Mouse (Mus musculus): ENCODE data around the gene Pqlc3. TPM values are rescaled to one million over a fixed set of nuclear protein-coding genes. Genes with fewer than 3 reads are reported as not detected.
A peak's percentile ranks its signal among the peaks of the same experiment; 100 is the strongest.

The Pqlc3 gene
- polyA plus RNA-seq, 1 experiment = 19.8 TPM

- H3K4me3 ChIP-seq (ENCODE audit: insufficient read depth, poor library complexity, severe bottlenecking) = no peak overlapping the region
- H3ac ChIP-seq (ENCODE audit: control insufficient read depth, insufficient read length, low read depth) = no peak overlapping the region
- TF ChIP-seq MYOD1 (IDR thresholded peaks at IDR 0.05; ENCODE audit: control insufficient read depth, insufficient read length, low read depth) (no peak), MYOG (IDR thresholded peaks at IDR 0.05; ENCODE audit: control insufficient read depth, extremely low read depth, insufficient read length) (no peak), MAX (IDR thresholded peaks at IDR 0.05) (no peak), USF1 (IDR thresholded peaks at IDR 0.05; ENCODE audit: low read depth) (no peak), CEBPB (IDR thresholded peaks at IDR 0.05; ENCODE audit: low read depth) (peak; percentile 45), CTCF (IDR thresholded peaks at IDR 0.05; ENCODE audit: control insufficient read depth, insufficient read depth, insufficient read length) (no peak), FOSL1 (IDR thresholded peaks at IDR 0.05; ENCODE audit: insufficient read depth, low read length, poor library complexity, severe bottlenecking) (no peak)
- no peaks in the 10 kb centered on the region for H3K27me3 ChIP-seq (ENCODE audit: control insufficient read depth, insufficient read depth, insufficient read length)
- peaks cover 5% of the 10 kb centered on the region for H3K79me2 ChIP-seq (ENCODE audit: control insufficient read depth, insufficient read depth)
- H3K79me3 ChIP-seq (ENCODE audit: low read depth) = no peaks in the 10 kb centered on the region
- no peaks in the 10 kb centered on the region for H3K36me3 ChIP-seq (ENCODE audit: control insufficient read depth, insufficient read depth)
Observed at GRCm38 (mm10) chr12:17039415-17039814, 39.2 kb upstream of the Pqlc3 start.

- Histone ChIP-seq H3K36me3 (ENCODE audit: control insufficient read depth, insufficient read depth) (no peaks in the 10 kb centered on the region), H3K27me3 (ENCODE audit: control insufficient read depth, insufficient read depth, insufficient read length) (no peaks in the 10 kb centered on the region), H3K79me2 (ENCODE audit: control insufficient read depth, insufficient read depth) (peaks cover 12% of the 10 kb centered on the region), H3ac (ENCODE audit: control insufficient read depth, insufficient read length, low read depth) (no peak overlapping the region), H3K79me3 (ENCODE audit: low read depth) (no peaks in the 10 kb centered on the region), H3K4me3 (ENCODE audit: insufficient read depth, poor library complexity, severe bottlenecking) (no peak overlapping the region)
- no peak for TF ChIP-seq MAX (IDR thresholded peaks at IDR 0.05)
- TF ChIP-seq CEBPB (IDR thresholded peaks at IDR 0.05; ENCODE audit: low read depth) = no peak
- no peak for TF ChIP-seq USF1 (IDR thresholded peaks at IDR 0.05; ENCODE audit: low read depth)
- no peak for TF ChIP-seq CTCF (IDR thresholded peaks at IDR 0.05; ENCODE audit: control insufficient read depth, insufficient read depth, insufficient read length)
- no peak for TF ChIP-seq MYOD1 (IDR thresholded peaks at IDR 0.05; ENCODE audit: control insufficient read depth, insufficient read length, low read depth)
- no peak for TF ChIP-seq MYOG (IDR thresholded peaks at IDR 0.05; ENCODE audit: control insufficient read depth, extremely low read depth, insufficient read length)
- no peak for TF ChIP-seq FOSL1 (IDR thresholded peaks at IDR 0.05; ENCODE audit: insufficient read depth, low read length, poor library complexity, severe bottlenecking)
Observed at GRCm38 (mm10) chr12:17038246-17038645, 38.0 kb upstream of the Pqlc3 start.

- H3K79me2 ChIP-seq (ENCODE audit: control insufficient read depth, insufficient read depth) = peaks cover 12% of the 10 kb centered on the region
- no peaks in the 10 kb centered on the region for H3K36me3 ChIP-seq (ENCODE audit: control insufficient read depth, insufficient read depth)
- TF ChIP-seq FOSL1 (IDR thresholded peaks at IDR 0.05; ENCODE audit: insufficient read depth, low read length, poor library complexity, severe bottlenecking) = no peak
- H3K79me3 ChIP-seq (ENCODE audit: low read depth) = no peaks in the 10 kb centered on the region
- H3ac ChIP-seq (ENCODE audit: control insufficient read depth, insufficient read length, low read depth) = no peak overlapping the region
- no peak overlapping the region for H3K4me3 ChIP-seq (ENCODE audit: insufficient read depth, poor library complexity, severe bottlenecking)
- H3K27me3 ChIP-seq (ENCODE audit: control insufficient read depth, insufficient read depth, insufficient read length) = no peaks in the 10 kb centered on the region
Observed at GRCm38 (mm10) chr12:17037053-17037610, 36.9 kb upstream of the Pqlc3 start.

GRCm38 (mm10) chr12:17036532-17036931, 36.3 kb upstream of the Pqlc3 start:
- Histone ChIP-seq H3K79me3 (ENCODE audit: low read depth) (no peaks in the 10 kb centered on the region), H3K4me3 (ENCODE audit: insufficient read depth, poor library complexity, severe bottlenecking) (no peak overlapping the region), H3ac (ENCODE audit: control insufficient read depth, insufficient read length, low read depth) (no peak overlapping the region), H3K36me3 (ENCODE audit: control insufficient read depth, insufficient read depth) (no peaks in the 10 kb centered on the region), H3K27me3 (ENCODE audit: control insufficient read depth, insufficient read depth, insufficient read length) (no peaks in the 10 kb centered on the region), H3K79me2 (ENCODE audit: control insufficient read depth, insufficient read depth) (peaks cover 12% of the 10 kb centered on the region)
- no peak for TF ChIP-seq MYOD1 (IDR thresholded peaks at IDR 0.05; ENCODE audit: control insufficient read depth, insufficient read length, low read depth)
- TF ChIP-seq CTCF (IDR thresholded peaks at IDR 0.05; ENCODE audit: control insufficient read depth, insufficient read depth, insufficient read length) = no peak
- TF ChIP-seq MYOG (IDR thresholded peaks at IDR 0.05; ENCODE audit: control insufficient read depth, extremely low read depth, insufficient read length) = no peak
- TF ChIP-seq MAX (IDR thresholded peaks at IDR 0.05) = no peak
- TF ChIP-seq FOSL1 (IDR thresholded peaks at IDR 0.05; ENCODE audit: insufficient read depth, low read length, poor library complexity, severe bottlenecking) = no peak
- TF ChIP-seq CEBPB (IDR thresholded peaks at IDR 0.05; ENCODE audit: low read depth) = no peak
- no peak for TF ChIP-seq USF1 (IDR thresholded peaks at IDR 0.05; ENCODE audit: low read depth)

- Histone ChIP-seq H3K79me3 (ENCODE audit: low read depth) (no peaks in the 10 kb centered on the region), H3K4me3 (ENCODE audit: insufficient read depth, poor library complexity, severe bottlenecking) (no peak overlapping the region), H3K27me3 (ENCODE audit: control insufficient read depth, insufficient read depth, insufficient read length) (no peaks in the 10 kb centered on the region), H3ac (ENCODE audit: control insufficient read depth, insufficient read length, low read depth) (no peak overlapping the region), H3K79me2 (ENCODE audit: control insufficient read depth, insufficient read depth) (peaks cover 12% of the 10 kb centered on the region), H3K36me3 (ENCODE audit: control insufficient read depth, insufficient read depth) (no peaks in the 10 kb centered on the region)
- TF ChIP-seq USF1 (IDR thresholded peaks at IDR 0.05; ENCODE audit: low read depth) (no peak), CTCF (IDR thresholded peaks at IDR 0.05; ENCODE audit: control insufficient read depth, insufficient read depth, insufficient read length) (no peak), MYOG (IDR thresholded peaks at IDR 0.05; ENCODE audit: control insufficient read depth, extremely low read depth, insufficient read length) (no peak), FOSL1 (IDR thresholded peaks at IDR 0.05; ENCODE audit: insufficient read depth, low read length, poor library complexity, severe bottlenecking) (no peak), CEBPB (IDR thresholded peaks at IDR 0.05; ENCODE audit: low read depth) (no peak), MAX (IDR thresholded peaks at IDR 0.05) (no peak), MYOD1 (IDR thresholded peaks at IDR 0.05; ENCODE audit: control insufficient read depth, insufficient read length, low read depth) (no peak)
Observed at GRCm38 (mm10) chr12:17035128-17035527, 34.9 kb upstream of the Pqlc3 start.

- H3K4me3 ChIP-seq (ENCODE audit: insufficient read depth, poor library complexity, severe bottlenecking) = no peak overlapping the region
- no peak overlapping the region for H3ac ChIP-seq (ENCODE audit: control insufficient read depth, insufficient read length, low read depth)
- no peak for TF ChIP-seq MYOD1 (IDR thresholded peaks at IDR 0.05; ENCODE audit: control insufficient read depth, insufficient read length, low read depth)
- TF ChIP-seq MAX (IDR thresholded peaks at IDR 0.05) = no peak
- no peak for TF ChIP-seq CEBPB (IDR thresholded peaks at IDR 0.05; ENCODE audit: low read depth)
- no peak for TF ChIP-seq USF1 (IDR thresholded peaks at IDR 0.05; ENCODE audit: low read depth)
- no peak for TF ChIP-seq FOSL1 (IDR thresholded peaks at IDR 0.05; ENCODE audit: insufficient read depth, low read length, poor library complexity, severe bottlenecking)
- no peak for TF ChIP-seq CTCF (IDR thresholded peaks at IDR 0.05; ENCODE audit: control insufficient read depth, insufficient read depth, insufficient read length)
- no peak for TF ChIP-seq MYOG (IDR thresholded peaks at IDR 0.05; ENCODE audit: control insufficient read depth, extremely low read depth, insufficient read length)
- peaks cover 12% of the 10 kb centered on the region for H3K79me2 ChIP-seq (ENCODE audit: control insufficient read depth, insufficient read depth)
- no peaks in the 10 kb centered on the region for H3K36me3 ChIP-seq (ENCODE audit: control insufficient read depth, insufficient read depth)
- no peaks in the 10 kb centered on the region for H3K79me3 ChIP-seq (ENCODE audit: low read depth)
- H3K27me3 ChIP-seq (ENCODE audit: control insufficient read depth, insufficient read depth, insufficient read length) = no peaks in the 10 kb centered on the region
Observed at GRCm38 (mm10) chr12:17034671-17035070, 34.5 kb upstream of the Pqlc3 start.
